Mouse (Mus musculus): Measurements from ENCODE around the gene Klhl1. TPM values are rescaled to one million over a fixed set of nuclear protein-coding genes. Genes with fewer than 3 reads are reported as not detected.
A peak's percentile ranks its signal among the peaks of the same experiment; 100 is the strongest.
"Not testable (repeated sequence)": the region's sequence is repeated elsewhere in the genome, so short reads cannot be mapped to it uniquely, and the experiment has no call there.

Klhl1 gene
- total RNA-seq (2021), result not detected
- long read RNA-seq, experiment 1, partial matches to known transcripts, result 0 of 1 reads
- long read RNA-seq, experiment 1, other reads (novel, unspliced or antisense), result 1 of 1 reads
- long read RNA-seq, experiment 2, result 0 reads

DNA sequence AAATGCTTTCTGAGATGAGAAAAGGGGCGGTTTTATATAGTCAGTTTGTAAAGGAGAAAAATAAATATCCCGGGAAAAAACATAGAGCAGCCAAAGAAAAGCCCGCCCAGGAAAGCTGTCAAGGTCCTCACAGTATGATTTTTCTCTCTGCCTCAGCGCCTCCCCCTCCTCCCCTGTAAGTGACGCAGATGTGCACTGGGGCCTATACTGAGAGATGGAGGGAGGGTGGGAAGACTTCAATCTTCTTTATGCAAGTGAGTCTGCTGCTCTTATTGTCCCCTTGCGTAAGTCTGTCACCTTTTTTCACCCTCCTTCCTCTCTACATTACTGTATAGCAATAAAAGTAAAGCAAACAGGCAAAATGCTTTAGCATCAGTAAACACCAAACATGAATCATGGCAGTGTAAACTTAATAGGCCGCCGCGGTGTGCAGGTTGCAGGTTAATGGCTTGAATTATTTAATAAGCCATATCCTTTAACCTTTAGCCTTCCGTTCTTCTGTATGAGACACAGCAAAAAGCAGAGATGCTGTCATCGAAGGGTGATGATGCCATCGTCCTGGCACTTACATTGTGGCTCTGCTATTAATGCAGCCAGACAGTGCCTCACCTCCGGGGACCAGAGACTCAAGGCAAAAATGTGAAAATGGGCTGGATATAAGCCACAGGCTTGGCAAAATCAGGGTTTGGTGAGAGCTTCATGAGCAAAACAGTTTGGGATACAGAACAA, at the start of gene Klhl1:
Klhl1 (minus strand) TSS at position 149 of the 729 bp plus-strand sequence.
- DNase-seq, result no peak
- intact Hi-C loops (cut with DNase I), result no loop called here

DNA sequence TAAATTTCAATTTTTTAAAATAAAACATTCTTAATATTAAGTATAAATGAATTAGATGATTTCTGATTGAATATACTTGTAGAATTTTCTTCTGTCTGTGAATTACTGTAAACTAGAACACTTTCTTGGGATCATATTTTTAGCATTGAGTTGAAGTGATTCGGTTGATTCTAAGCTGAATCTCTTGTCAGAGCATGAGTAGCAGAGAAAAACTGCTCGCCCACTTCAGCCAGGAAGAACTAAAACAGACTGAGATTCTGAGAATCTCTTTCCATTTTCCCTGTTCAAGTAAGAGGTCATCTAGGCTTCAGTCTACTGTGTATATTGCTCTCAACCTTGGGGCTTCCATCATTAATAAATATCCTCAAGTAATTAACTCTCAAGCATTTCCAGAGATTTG, 34.8 kb upstream of the Klhl1 start:
- intact Hi-C loops (cut with DNase I), result no loop called here

DNA sequence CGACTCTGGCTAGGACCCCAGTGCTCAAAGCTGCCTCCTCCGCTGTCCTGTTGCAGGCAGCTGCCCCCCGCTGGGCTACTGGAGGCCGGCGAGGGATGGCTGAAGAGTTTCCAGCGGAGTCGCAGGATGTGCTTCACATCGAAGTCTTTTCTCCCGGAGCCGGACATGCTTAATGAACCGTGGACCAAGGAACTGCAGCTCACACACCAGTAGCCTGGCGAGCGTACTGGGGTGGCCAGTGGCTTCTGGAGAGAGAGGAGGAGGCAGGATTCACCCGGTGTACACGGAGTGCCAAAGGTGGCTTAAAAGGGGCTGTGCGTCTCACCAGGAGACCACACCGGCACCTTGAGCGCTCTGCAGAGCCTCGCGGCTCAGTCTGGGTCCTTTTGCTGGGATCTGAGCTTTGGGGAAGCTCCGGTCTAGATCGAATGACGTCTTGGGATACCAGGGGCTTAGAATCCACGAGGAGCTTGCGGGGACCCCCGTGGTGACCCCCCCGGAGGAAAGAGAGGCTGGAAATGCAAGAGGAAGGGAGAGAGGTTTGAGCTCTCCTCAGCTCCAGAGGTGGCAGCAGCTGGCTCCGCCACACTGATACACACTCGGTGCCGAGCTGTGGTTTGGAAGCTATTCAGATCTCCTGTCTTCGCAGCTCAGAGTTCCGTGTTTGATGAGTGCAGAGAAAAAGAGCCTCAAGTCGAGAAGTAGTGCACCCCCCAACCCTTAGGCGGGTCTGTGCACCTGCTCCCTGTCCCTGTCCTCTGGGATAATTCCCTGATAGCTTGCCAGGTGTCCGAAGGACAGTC, 550 bp downstream of the Klhl1 start:
- no peak for DNase-seq
- intact Hi-C loops (cut with DNase I), result no loop called here

More for the DNA sequence above, 34.8 kb upstream of the Klhl1 start:
- DNase-seq, result no peak

DNA sequence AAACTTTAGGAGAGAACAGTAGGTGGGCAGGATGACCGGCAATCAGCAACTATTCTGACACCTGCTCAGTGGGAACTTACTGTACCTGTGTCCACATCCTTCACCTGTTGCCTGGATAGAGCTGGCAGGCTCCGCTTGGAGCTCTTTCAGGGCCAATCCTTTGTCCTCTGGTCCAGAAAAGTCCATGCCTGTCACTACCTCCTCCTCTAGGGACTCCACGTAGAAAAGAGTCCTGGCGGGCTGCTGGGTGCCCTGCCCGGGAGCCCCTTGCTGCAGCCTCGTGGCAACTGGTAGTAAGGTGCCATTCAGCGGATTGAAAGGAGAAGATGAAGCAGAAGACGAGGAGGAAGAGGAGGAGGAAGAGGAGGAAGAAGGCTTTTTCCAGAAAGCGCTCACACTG, 1.2 kb downstream of the Klhl1 start:
- intact Hi-C loops (cut with DNase I), result no loop called here
- DNase-seq, result no peak

DNA sequence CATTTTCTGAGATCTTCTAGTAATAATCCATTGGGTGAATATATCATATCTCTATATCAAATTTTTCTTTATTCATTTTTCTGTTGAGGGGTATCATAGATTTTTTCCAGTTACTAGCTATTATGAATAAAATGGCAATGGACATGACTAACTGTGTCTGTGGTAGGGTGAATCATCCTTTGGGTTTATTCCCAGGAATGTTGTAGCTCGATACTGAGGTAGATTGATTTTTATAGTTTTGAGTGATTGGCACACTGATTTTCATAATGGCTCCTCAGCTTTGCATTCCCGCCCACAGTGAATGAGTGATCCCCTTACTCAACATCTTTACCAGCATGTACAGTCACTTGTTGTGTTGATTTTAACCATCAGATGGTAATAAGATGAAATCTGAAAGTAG, 19.0 kb downstream of the Klhl1 start:
- intact Hi-C loops (cut with DNase I), result no loop called here
- DNase-seq, result no peak

DNA sequence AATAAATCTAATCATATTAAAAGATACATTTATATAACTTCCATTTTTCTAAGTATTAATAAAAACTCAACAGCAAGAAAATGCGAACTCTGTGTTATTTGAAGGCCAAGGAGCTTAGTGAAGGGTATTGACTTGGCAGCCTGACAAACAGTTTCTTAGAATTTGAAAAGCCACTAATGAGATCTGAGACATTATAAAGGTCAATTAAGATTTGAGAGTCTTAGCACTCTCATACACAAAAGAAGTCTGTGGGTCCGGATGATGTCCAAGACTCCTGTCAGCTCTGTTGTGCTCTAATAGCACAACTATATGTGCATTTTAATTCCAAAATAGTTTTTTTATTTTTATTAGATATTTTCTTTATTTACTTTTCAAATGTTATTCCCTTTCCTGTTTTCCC, 47.1 kb downstream of the Klhl1 start:
- DNase-seq, result no peak
- intact Hi-C loops (cut with DNase I), result no loop called here

DNA sequence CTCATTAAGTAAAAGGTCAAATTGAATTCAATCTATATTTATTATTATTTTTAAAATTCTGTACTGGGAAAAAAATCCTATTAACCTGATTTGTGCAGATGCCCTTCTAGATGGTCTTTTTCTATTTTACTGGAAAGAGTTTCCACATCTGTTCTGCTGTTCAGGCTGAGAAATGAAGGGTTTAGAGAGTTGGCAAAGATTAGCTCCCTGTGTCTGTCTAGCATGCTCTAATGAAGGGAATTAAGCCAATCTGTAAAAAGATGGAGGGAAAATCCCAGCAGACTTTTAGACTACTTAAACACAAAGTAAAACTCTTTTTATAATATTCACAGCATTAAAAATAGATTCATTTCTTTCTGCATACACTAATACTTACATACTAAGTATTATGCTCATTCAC, 47.6 kb downstream of the Klhl1 start:
- DNase-seq, result no peak
- intact Hi-C loops (cut with DNase I), result no loop called here

DNA sequence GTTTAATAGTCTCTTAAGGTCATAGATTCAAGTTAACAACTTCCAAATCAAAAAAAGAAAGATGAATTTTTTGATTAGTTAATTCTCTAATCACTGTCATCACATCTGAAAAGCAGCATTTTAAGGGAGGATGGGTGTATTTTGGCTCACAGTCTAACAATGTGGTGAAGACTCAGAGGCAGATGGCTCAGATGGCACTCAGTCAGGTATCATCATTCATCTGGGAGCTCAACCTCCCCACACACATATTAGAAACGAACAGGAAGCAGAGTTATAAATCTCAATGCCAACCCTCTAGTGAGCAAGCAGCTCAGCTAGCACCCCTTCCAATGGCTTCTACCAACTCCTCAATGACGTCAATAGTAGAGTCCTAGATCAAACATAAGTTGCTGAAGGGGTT, 57.1 kb downstream of the Klhl1 start:
- intact Hi-C loops (cut with DNase I), result no loop called here
- no peak for DNase-seq

DNA sequence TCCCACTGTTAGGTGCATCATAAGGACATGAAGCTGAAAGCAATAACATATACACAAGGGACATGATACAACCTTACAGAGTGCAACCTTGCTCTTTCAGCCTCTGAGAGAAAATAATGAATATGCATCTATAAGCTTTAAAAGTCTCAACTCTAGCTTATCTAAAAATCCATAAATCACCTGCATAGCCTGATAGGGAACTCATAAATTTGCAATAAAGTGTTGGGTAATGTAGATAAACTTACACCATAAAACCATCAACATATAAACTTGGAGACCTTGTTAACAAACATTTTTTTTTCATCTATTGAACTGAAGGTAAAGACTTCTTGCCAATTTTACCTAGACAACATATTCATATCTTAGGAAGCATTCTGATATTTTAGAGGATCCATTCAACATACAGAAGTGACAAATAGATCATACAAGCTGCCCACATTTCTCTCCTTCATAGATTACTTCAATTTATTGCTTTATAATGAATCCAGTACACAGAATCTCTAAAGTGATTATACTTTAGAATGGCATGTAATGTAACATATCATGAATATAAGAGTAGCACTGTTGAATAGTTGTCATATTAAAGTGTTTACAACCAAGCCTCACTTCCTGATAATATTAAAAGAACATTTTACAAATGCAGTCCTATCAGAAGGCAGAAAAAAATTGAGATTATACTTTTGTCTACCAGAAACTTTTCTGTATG, 126.7 kb downstream of the Klhl1 start:
- no peak for DNase-seq
- intact Hi-C loops (cut with DNase I), result no loop called here

DNA sequence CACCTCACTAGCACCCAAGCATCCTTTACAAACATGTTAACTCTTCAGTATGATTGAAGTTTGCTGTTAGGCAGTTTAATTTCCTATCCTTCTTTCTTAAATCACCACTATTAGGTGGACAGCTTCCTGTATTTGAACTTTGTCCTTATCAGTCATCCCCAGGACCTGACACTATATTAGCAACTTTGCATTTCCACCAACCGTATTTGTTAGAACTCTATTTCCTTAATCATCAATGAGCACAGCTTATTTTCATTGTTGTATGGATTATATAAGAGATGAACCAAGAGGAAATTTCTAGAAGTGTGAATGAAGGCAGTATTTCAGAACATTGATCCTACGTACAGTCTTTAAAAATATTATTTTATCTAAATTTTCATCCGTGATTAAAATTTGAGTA, 156.2 kb downstream of the Klhl1 start:
- no peak for DNase-seq
- intact Hi-C loops (cut with DNase I), result no loop called here

DNA sequence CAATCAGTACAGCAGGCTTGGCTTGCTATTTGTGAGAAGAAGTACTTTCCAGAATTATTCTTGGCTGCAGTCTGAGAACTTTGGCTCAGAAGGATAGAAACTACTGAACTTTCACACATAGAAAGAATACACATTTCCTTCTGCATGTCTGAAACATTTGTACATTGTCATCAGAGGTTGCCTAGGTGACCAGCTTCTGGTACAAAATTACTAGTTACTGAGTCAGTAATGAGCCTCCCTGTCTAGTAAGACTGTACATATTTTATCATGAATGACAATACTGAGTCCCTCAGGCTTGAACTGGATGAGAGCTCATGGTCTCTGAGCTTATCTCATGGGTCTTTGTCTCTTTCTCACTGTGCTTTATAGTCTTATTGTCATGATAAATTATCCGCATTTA, 170.7 kb downstream of the Klhl1 start:
- intact Hi-C loops (cut with DNase I), result no loop called here
- DNase-seq, result no peak

DNA sequence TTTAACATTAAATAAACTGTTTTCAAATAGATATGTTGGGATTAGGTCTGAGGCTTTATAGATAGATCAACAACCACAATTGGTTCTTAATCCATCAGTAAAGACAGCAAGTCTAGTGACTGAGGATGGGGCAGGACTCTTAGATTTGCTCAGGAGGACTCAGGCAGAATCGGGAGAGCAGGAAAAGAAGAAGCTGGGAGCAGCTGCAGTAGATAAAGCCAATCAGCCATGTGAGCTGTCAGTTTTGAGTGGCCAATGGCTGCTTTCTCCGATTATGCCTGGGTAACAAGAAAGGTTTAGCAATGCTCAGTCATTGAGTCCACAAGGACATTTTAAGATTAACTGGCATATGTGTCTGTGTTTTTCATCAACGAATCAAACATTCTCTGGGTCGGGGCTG, 187.8 kb downstream of the Klhl1 start:
- DNase-seq, result no peak
- intact Hi-C loops (cut with DNase I), result no loop called here

DNA sequence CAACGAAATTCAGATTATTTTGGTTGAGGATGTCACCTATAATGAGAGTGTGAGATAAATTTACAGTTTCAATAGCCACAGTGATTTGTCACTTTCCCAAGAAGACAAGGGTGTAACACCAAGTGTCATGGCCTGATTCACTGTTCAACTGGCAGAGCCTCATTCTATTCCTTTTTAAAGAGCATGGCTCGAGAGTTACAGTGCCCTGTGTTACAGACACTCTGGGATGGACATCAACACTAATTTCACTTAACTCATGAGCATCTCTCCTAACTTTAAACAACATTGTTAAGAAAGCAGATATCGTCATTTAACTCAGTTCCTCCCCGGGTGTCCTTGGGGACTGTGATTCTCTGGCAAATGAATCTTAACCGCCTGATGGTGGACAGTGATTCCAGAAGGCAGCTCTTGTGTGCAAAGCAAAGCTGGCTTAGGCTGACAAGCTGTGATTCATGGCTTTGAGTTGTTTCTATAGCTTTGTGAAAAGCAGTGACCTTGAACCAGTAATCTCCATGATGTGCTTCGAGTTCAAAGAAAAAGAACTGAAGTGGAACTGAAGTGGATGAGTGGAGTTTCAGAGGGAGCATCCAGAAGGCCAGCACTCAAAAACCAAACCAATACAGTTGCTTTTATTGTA, 301.0 kb downstream of the Klhl1 start:
- intact Hi-C loops (cut with DNase I), result no loop called here
- no peak for DNase-seq

DNA sequence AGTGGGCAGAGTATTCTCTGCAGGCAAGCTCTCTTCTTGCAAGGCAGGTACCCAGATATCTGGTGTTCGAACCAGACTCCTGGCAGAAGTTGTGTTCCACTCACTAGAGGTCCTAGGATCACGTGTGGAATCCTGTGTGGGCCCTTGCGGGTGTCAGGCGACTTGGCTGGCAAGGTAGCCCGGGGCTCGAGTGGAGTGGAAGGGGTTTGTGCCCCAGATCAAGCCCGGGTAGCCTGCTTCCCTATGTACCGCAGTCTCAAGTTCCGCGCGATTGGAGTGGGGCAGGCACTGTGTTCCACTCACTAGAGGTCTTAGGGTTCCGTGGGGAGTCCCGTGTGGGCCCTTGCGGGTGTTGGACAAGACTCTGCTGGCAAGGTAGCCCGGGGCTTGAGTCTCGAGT, 324.1 kb downstream of the Klhl1 start:
- intact Hi-C loops (cut with DNase I), result not testable (repeated sequence)
- DNase-seq, result peak in 1 of 2 experiments; percentile 15

DNA sequence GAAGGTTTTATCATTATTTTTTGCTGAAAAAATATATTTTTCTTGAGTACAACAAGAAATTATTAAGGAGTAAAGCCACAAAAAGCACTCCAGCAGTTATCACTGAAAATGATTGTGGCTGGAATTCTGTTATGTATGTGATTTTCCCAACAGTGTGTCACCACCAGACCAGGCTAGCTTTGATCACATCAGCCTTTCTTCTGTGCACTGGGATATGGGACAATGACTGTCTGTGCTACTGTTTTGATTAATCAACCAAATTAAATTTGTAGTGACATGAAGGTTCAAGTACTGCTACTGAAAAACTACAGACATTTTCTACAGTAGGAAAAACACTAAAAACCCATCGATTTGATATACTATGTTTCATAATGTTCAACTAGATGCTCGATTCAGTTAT, 344.4 kb downstream of the Klhl1 start:
- intact Hi-C loops (cut with DNase I), result no loop called here
- no peak for DNase-seq

DNA sequence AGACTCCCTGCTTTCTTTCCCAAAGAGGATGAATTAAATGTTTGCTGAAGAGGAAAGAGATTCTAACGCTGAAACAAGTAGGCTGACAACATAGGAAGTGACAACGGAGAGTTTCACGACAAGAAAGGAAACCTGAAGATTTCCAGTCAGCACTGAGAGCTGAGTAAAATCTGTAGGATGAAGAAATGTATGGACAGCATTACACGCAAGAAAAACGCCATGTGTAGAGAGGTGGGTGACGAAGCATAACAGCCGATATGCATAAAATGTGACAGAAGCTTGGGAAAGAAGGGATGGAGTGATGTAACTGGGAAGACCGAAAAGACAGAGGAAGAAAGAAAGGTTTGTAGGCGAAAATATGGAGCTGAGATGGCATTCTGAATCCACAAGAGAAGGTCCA, 375.8 kb downstream of the Klhl1 start:
- DNase-seq, result no peak
- intact Hi-C loops (cut with DNase I), result no loop called here

DNA sequence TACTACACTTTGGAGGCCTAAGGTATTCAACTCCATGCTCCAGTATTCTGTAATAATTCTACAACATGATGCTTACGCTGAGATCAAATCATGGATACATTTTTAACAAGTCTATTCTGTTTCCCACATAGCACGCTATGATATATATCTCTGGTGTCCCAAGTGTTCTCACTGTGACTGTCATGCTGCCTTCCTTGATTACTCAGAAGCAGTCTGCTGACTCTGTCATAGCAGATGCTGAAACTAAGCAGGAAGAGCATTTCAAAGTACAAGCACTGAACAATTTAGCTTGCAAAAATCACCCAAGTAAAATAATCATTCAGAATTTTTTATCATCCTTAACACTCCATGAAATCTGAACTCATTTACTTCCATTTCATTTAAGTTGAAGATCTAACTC, 378.7 kb downstream of the Klhl1 start:
- intact Hi-C loops (cut with DNase I), result no loop called here
- DNase-seq, result no peak

DNA sequence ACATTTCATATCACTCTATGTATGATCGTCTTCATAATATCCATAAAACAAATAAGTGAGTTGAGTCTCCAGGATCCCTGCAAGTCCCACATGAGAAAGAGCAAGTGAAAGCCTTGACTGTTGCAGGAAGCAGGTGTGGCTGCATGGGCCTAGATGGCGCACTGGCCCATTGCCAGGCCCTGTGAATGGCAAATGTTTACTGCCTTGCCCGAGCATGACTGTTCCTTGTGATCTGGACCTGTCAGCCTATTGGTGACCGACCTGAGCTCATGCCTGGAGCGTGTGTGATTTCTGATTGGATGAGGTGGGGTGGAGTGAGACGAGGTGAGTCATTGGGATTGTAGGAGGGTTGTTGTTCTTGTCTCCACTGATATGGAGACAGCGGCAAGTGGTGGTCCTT, 411.5 kb downstream of the Klhl1 start:
- intact Hi-C loops (cut with DNase I), result no loop called here
- DNase-seq, result no peak

DNA sequence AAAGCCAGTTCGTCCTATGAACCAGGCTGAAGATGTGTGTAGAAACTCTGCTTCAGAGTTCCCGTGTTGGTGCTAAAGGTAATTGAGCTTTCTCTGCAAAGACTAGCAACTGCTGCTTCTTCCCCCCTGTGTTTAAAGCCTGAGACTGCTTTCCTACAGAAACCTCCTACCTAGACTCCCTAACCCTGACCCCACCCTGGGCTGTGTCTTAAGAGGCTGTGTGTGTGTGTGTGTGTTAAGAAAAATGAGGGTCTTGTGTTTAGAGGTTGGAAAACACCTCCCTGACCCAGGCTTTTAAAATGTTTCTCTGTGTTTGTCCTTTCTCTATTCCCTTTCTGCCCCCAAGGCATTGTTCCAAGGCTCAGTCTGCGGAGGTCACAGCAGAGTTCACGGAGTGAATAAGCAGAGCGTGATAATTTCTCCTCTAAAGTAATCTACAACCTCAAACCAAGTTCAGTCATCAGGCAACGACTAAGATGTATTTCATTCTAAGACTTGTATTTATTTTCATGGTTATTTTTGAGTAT, 437.2 kb downstream of the Klhl1 start:
- no peak for DNase-seq
- intact Hi-C loops (cut with DNase I), result no loop called here

DNA sequence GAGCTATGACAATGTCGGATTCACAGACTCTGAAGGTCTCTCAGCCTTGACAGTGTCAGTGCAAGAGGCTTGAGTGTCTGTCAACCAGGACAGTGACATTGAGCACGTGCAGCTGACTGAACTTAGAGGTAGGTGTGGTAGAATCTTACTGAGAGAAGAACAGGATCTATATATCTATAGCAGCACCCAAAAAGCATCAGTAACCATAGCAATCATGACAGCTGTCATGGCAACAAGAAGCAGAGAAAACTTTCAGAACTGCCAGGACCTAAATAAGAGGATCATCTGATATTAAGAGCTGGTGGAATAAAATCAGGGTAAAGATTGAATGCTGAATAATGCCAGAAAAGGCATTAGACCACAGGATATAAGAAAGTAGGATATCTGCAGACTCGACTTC, 453.0 kb downstream of the Klhl1 start:
- DNase-seq, result no peak
- intact Hi-C loops (cut with DNase I), result no loop called here
